In genomic region chr8:113111665-113112064, GRCm38 (mm10) we compare ENCODE assay signal across 11 mouse cellular contexts.
A peak's percentile ranks its signal among the peaks of the same experiment; 100 is the strongest.
DNase-seq lines count a peak whose midpoint lies in the region; ATAC-seq and TF ChIP-seq lines count a peak whose summit lies in the region.
"Had no signal": no experiment of that assay in that cellular context is flagged by ENCODE, and none has a peak within 500 bp of the region (broad histone marks: within the 10 kb centered on the region; RNA-seq: fewer than 3 reads in every experiment).

No protein-coding gene starts in this region.

- DNase-seq in gastrocnemius, postnatal 10 days, result peak; percentile 9
- no peak for DNase-seq in gastrocnemius, postnatal 14 days
- DNase-seq in liver, embryonic 14.5 days (ENCODE audit: low read depth in 3 of 3, low spot score in 3 of 3), result no peak
- DNase-seq in liver, embryonic 11.5 days (ENCODE audit: low spot score), result no peak
- peak; percentile 19 for DNase-seq in ES-E14 (ENCODE audit: low read depth, low spot score)
- peak; percentile 13 for DNase-seq in embryonic facial prominence, embryonic 10.5 days (ENCODE audit: low spot score)
- DNase-seq in adipocyte (ENCODE audit: low spot score), result no peak
- DNase-seq: cerebellum, adult 9-10 months; heart, adult 11 months had no signal

- H3K4me3 ChIP-seq in liver, embryonic 14.5 days (ENCODE audit: insufficient read depth in 1 of 2, low read depth in 2 of 2, low read length in 2 of 2), result no peak overlapping the region
- no peak overlapping the region for H3K4me3 ChIP-seq in liver, embryonic 11.5 days (ENCODE audit: low read depth, low read length)
- no peak overlapping the region for H3K4me3 ChIP-seq in ES-E14 (ENCODE audit: insufficient read depth in 1 of 2, low read depth in 1 of 2, low read length in 2 of 2, poor library complexity in 1 of 2, severe bottlenecking in 1 of 2)
- H3K4me3 ChIP-seq in embryonic facial prominence, embryonic 10.5 days, result no peak overlapping the region

- no peak overlapping the region for H3K9ac ChIP-seq in liver, embryonic 14.5 days (replicated peaks)
- no peak overlapping the region for H3K9ac ChIP-seq in liver, embryonic 11.5 days (ENCODE audit: low read depth, low read length)
- no peak overlapping the region for H3K9ac ChIP-seq in ES-E14 (ENCODE audit: insufficient read depth, low read depth, low read length, poor library complexity, severe bottlenecking)

- H3K27ac ChIP-seq in liver, embryonic 14.5 days, result no peak overlapping the region
- H3K27ac ChIP-seq in liver, embryonic 11.5 days (ENCODE audit: low read depth, low read length), result no peak overlapping the region
- no peak overlapping the region for H3K27ac ChIP-seq in ES-E14 (ENCODE audit: insufficient read depth, low read depth, low read length, poor library complexity, severe bottlenecking)
- H3K27ac ChIP-seq in embryonic facial prominence, embryonic 10.5 days (replicated peaks), result no peak overlapping the region

- 0 out of 2 replicates have a peak, but pooled peaks have one; percentile 3 for TF ChIP-seq CTCF in liver, embryonic 14.5 days (IDR thresholded peaks at IDR 0.05; ENCODE audit: low read depth)

- ATAC-seq in liver, embryonic 14.5 days (ENCODE audit: insufficient read depth), result no peak
- ATAC-seq in liver, embryonic 11.5 days (replicated peaks; ENCODE audit: low FRiP score), result no peak
- ATAC-seq: forebrain, embryonic 16.5 days had no signal

- no peaks in the 10 kb centered on the region for H3K27me3 ChIP-seq in liver, embryonic 14.5 days (ENCODE audit: control insufficient read depth, insufficient read depth, low read length)
- no peaks in the 10 kb centered on the region for H3K27me3 ChIP-seq in liver, embryonic 11.5 days (replicated peaks; ENCODE audit: control insufficient read depth, insufficient read depth, low read length)
- H3K27me3 ChIP-seq in embryonic facial prominence, embryonic 10.5 days (replicated peaks; ENCODE audit: low read depth, poor library complexity, severe bottlenecking), result no peaks in the 10 kb centered on the region
- H3K27me3 ChIP-seq: CH12.LX had no signal

- TF ChIP-seq EP300 in liver, embryonic 14.5 days (IDR thresholded peaks at IDR 0.05; ENCODE audit: low read depth), result no peak

- 42% methylated on average over 6 of the region's 6 CpGs for WGBS in liver, embryonic 14.5 days (ENCODE audit: insufficient replicate concordance)
- WGBS in liver, embryonic 11.5 days, result 59% methylated on average over 6 of the region's 6 CpGs
- 65% methylated on average over 6 of the region's 6 CpGs for WGBS in embryonic facial prominence, embryonic 10.5 days

- no peaks in the 10 kb centered on the region for H3K36me3 ChIP-seq in liver, embryonic 14.5 days (replicated peaks; ENCODE audit: control insufficient read depth, insufficient read depth, low read depth)
- H3K36me3 ChIP-seq in liver, embryonic 11.5 days (ENCODE audit: control insufficient read depth, insufficient read depth, low read length), result no peaks in the 10 kb centered on the region
- H3K36me3 ChIP-seq in ES-E14 (ENCODE audit: control insufficient read depth, insufficient read depth, low read length, poor library complexity, severe bottlenecking), result no peaks in the 10 kb centered on the region
- no peaks in the 10 kb centered on the region for H3K36me3 ChIP-seq in embryonic facial prominence, embryonic 10.5 days (replicated peaks)

- intact Hi-C loops in gastrocnemius, postnatal 14 days (cut with DNase I; ENCODE audit: low total_unique reads), result no loop called here

- no peak overlapping the region for H3K4me2 ChIP-seq in liver, embryonic 14.5 days (ENCODE audit: low read depth)
- H3K4me2 ChIP-seq in liver, embryonic 11.5 days, result no peak overlapping the region

- no peaks in the 10 kb centered on the region for H3K4me1 ChIP-seq in liver, embryonic 14.5 days (replicated peaks; ENCODE audit: control insufficient read depth in 2 of 2, insufficient read depth in 2 of 2, low read length in 1 of 2)
- no peaks in the 10 kb centered on the region for H3K4me1 ChIP-seq in liver, embryonic 11.5 days (replicated peaks; ENCODE audit: control insufficient read depth, insufficient read depth, low read length)
- H3K4me1 ChIP-seq in ES-E14 (ENCODE audit: control insufficient read depth in 2 of 2, insufficient read depth in 2 of 2, low read length in 2 of 2, poor library complexity in 1 of 2), result no peaks in the 10 kb centered on the region
- H3K4me1 ChIP-seq in embryonic facial prominence, embryonic 10.5 days, result no peaks in the 10 kb centered on the region

- no peaks in the 10 kb centered on the region for H3K9me3 ChIP-seq in liver, embryonic 14.5 days (ENCODE audit: control insufficient read depth, low read length)
- H3K9me3 ChIP-seq in liver, embryonic 11.5 days (ENCODE audit: control insufficient read depth, low read length), result no peaks in the 10 kb centered on the region
- no peaks in the 10 kb centered on the region for H3K9me3 ChIP-seq in ES-E14 (ENCODE audit: control insufficient read depth, insufficient read depth, low read depth, low read length)
- no peaks in the 10 kb centered on the region for H3K9me3 ChIP-seq in embryonic facial prominence, embryonic 10.5 days

- in situ Hi-C loops in ES-E14 (cut with MboI; ENCODE audit: low sequenced_read_pairs in 2 of 2, unreplicated experiment in 2 of 2), result loop anchor here in 1 of 2 experiments (25.0 kb wide), 1 partner anchor 476 kb away; no protein-coding TSS in a partner anchor

TF ChIP-seq in ES-E14, 5 proteins besides CTCF, POLR2A, EP300 and RAD21:
- TF ChIP-seq CHD2 (IDR thresholded peaks at IDR 0.05; ENCODE audit: low read depth, low read length) (no peak), ZNF384 (IDR thresholded peaks at IDR 0.05; ENCODE audit: low read depth, low read length) (no peak), ZC3H11A (IDR thresholded peaks at IDR 0.05; ENCODE audit: borderline replicate concordance, low read depth, low read length) (no peak)

Comparison
In these comparisons a context has a peak if more than half of its experiments do, and no peak if none do; other contexts are left out.
1. DNase-seq: peak in gastrocnemius, postnatal 10 days (single experiment), ES-E14 (single experiment) and embryonic facial prominence, embryonic 10.5 days (single experiment); none in gastrocnemius, postnatal 14 days (single experiment), liver, embryonic 14.5 days (0 of 3), liver, embryonic 11.5 days (single experiment) and adipocyte (single experiment).